Mouse (Mus musculus) hindbrain, postnatal 0 days (tissue): Measurements from ENCODE around the gene Snx19. TPM values are rescaled to one million over a fixed set of nuclear protein-coding genes. Genes with fewer than 3 reads are reported as not detected.
A peak's percentile ranks its signal among the peaks of the same experiment; 100 is the strongest.

ENCODE experiments used
- ATAC-seq: fragments of 200-750 bp; cut with Nextera tagmentation; 2 replicates; pipeline ENCODE4 v1.8.0; 2017; ENCODE audit warnings: mild to moderate bottlenecking, moderate TSS enrichment, moderate library complexity
- DNase-seq: peaks from one replicate; pipeline ENCODE4 v3.0.0-alpha.2; 2015; ENCODE audit warnings: low spot score
- H3K27ac ChIP-seq: fragments of 300-500 bp; sonication (generic); 2 replicates; pipeline ENCODE4 v1.5.1; 2014; ENCODE audit warnings: mild to moderate bottlenecking
- H3K27me3 ChIP-seq: fragments of 300-500 bp; sonication (generic); 2 replicates; pipeline ENCODE4 v1.6.1; 2014; ENCODE audit warnings: low read length, mixed read lengths; ENCODE audit not compliant: insufficient read depth
- H3K36me3 ChIP-seq: fragments of 300-500 bp; sonication (generic); 2 replicates; pipeline ENCODE4 v1.6.1; 2014; ENCODE audit warnings: low read length, mixed read lengths; ENCODE audit not compliant: insufficient read depth
- H3K4me1 ChIP-seq: fragments of 300-500 bp; sonication (generic); 2 replicates; pipeline ENCODE4 v1.6.1; 2014; ENCODE audit warnings: antibody characterized with exemption, low read length, mixed read lengths; ENCODE audit not compliant: insufficient read depth
- H3K4me2 ChIP-seq: fragments of 300-500 bp; sonication (generic); 2 replicates; pipeline ENCODE4 v1.6.1; 2014; ENCODE audit warnings: low read depth, mild to moderate bottlenecking, low read length, moderate library complexity, mixed read lengths
- H3K4me3 ChIP-seq: fragments of 300-500 bp; sonication (generic); 2 replicates; pipeline ENCODE4 v1.5.1; 2014; ENCODE audit warnings: low read length
- H3K9ac ChIP-seq: fragments of 300-500 bp; sonication (generic); replicated peaks from 2 replicates; pipeline ENCODE4 v1.6.1; 2014; ENCODE audit warnings: mild to moderate bottlenecking, low read length, moderate library complexity, mixed read lengths
- H3K9me3 ChIP-seq: fragments of 300-500 bp; sonication (generic); 2 replicates; pipeline ENCODE4 v1.6.1; 2016; ENCODE audit warnings: low read length, mixed read lengths
- CTCF ChIP-seq: IDR thresholded peaks from 2 replicates; pipeline ENCODE4 v1.5.1; 2016; ENCODE audit warnings: antibody characterized with exemption, control low read depth, low read depth
- WGBS: fragments of 180-500 bp; shearing (Covaris S2); extraction: QIAGEN DNeasy Blood & Tissue Kit; methylation state at CpG from one replicate; pipeline ENCODE4 v1.1.7; 2014; 5-methylcytosine and 5-hydroxymethylcytosine counted together
- polyA plus RNA-seq: library from polyadenylated mRNA; unstranded; fragments of >200 nt; fragmentation: Nextera tagmentation; extraction: Ambion mirVana; gene quantifications from 2 replicates; pipeline ENCODE4 v1.2.1, GENCODE M21; 2015
- total RNA-seq: library from RNA; depleted of rRNA; stranded (reverse); fragments of >200 nt; gene quantifications from 2 replicates; pipeline ENCODE4 v1.2.3, GENCODE M21; 2014; rRNA removed

The Snx19 gene
- total RNA-seq: 28.6 and 30.8 TPM in 2 replicates
- polyA plus RNA-seq: 18.1 and 18.4 TPM in 2 replicates

DNA sequence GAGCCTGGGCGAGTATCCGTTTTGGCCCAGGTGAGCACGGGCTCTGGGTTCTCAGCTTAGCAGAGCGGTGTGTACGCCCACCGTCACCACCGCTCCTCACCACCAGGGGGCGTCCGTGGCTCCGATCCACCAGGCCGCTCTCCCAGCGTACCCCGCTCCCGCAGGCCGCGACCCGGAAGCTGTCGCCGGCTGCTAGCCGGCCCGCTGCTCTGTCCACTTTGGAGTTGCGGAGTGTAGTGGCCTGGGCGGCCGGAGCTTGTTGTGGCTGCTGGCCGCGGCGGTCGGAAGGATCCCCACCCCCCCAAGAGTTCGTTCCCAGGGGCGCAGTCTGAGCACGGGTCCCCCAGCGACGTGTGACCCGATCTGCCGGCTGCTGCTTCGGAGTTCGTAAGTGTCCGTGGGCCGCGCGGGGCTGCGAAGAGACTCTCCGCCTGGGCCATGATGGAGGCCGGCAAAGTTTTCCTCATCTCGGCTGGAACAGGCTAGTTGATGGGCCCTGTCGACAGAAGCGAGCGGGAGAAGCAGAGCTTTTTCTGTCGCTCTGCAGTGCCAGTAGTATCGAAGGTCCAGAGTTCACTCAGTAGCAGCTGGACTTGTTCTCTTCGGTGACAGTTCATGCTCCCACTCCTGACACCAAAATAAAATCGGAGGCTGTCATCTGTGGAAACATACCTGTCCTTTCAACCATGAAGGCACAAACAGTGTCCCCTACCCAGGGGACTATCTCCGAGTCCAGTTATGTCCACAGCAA is at the start of gene Snx19:
Snx19 (plus strand) TSS at position 227 of the 751 bp plus-strand sequence.
- Histone ChIP-seq H3K27me3 (no peaks in the 10 kb centered on the region), H3K9me3 (no peaks in the 10 kb centered on the region), H3K4me2 (peak within 1 kb of the TSS; percentile 80), H3K4me3 (peak within 1 kb of the TSS; percentile 64), H3K9ac (peak within 1 kb of the TSS; percentile 74), H3K36me3 (0 out of 2 replicates have a peak, but pooled peaks cover 1% of the 10 kb centered on the region), H3K27ac (peak within 1 kb of the TSS; percentile 60; the same call in 1 of the 2 replicates), H3K4me1 (peaks cover 28% of the 10 kb centered on the region)
- peak; percentile 88 for TF ChIP-seq CTCF
- 3% methylated on average over 53 of the region's 53 CpGs for WGBS
- ATAC-seq: peak; percentile 96
- DNase-seq: peak; percentile 93

DNA sequence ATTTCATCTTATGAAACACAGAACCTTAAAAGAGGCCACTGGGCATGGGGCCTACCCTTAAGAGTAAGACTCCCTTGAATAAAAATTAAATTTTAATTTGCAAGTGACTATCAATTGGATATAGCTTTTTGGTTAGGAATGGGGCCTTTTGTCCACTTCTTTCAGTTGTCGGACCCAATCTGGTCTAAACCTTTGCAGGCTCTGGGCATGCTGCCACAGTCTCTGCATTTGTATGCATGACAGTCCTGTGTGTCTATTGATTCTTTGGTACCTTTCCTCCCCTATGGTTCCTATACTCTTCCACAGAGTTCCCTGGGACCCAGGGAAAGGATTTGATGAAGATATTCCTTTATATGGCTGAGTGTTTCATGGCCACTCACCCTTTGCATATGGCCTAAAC is 26.1 kb upstream of the Snx19 start:
- no peak for TF ChIP-seq CTCF
- Histone ChIP-seq H3K4me2 (no peak overlapping the region), H3K27ac (no peak overlapping the region), H3K4me1 (no peaks in the 10 kb centered on the region), H3K27me3 (no peaks in the 10 kb centered on the region), H3K36me3 (no peaks in the 10 kb centered on the region), H3K4me3 (no peak overlapping the region), H3K9ac (no peak overlapping the region), H3K9me3 (no peaks in the 10 kb centered on the region)
- ATAC-seq (no peak), DNase-seq (peak; percentile 23)
- 55% methylated on average over 1 of the region's 1 CpGs for WGBS

DNA sequence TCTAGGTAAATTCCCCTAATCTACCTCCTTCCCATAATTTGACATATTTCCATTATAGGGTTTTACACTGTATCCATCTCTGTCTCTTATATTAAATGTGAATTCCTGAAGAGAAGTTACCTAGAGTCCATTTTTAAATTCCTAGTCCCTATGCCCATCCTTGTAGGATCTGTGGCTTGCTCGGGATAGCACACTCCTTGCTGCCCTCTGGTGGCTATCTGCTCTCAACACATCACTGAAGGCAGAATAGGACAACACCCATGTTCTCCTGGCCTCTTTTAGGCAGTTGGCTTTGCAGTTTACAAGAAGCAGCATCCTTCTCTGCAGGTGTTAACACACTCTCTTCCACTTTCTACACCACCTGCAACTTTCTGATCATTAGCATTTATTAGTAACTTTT is 4.0 kb upstream of the Snx19 start:
- Histone ChIP-seq H3K9me3 (no peaks in the 10 kb centered on the region), H3K27me3 (no peaks in the 10 kb centered on the region), H3K4me1 (peaks cover 11% of the 10 kb centered on the region; the same call in 1 of the 2 replicates), H3K9ac (no peak overlapping the region), H3K4me2 (no peak overlapping the region), H3K36me3 (no peaks in the 10 kb centered on the region), H3K4me3 (no peak overlapping the region), H3K27ac (no peak overlapping the region)
- TF ChIP-seq CTCF: peak; percentile 95
- ATAC-seq: no peak
- peak; percentile 82 for DNase-seq
- 0% methylated on average over 1 of the region's 1 CpGs for WGBS

GRCm38 (mm10) chr9:30425178-30425577 is 1.7 kb upstream of the Snx19 start:
- WGBS: 79% methylated on average over 7 of the region's 7 CpGs
- Histone ChIP-seq H3K4me1 (peaks cover 26% of the 10 kb centered on the region), H3K27ac (no peak overlapping the region), H3K4me3 (no peak overlapping the region), H3K27me3 (no peaks in the 10 kb centered on the region), H3K9me3 (no peaks in the 10 kb centered on the region), H3K9ac (no peak overlapping the region), H3K36me3 (no peaks in the 10 kb centered on the region), H3K4me2 (no peak overlapping the region)
- DNase-seq (peak; percentile 45), ATAC-seq (0 out of 2 replicates have a peak, but pooled peaks have one; percentile 9)
- TF ChIP-seq CTCF: no peak

DNA sequence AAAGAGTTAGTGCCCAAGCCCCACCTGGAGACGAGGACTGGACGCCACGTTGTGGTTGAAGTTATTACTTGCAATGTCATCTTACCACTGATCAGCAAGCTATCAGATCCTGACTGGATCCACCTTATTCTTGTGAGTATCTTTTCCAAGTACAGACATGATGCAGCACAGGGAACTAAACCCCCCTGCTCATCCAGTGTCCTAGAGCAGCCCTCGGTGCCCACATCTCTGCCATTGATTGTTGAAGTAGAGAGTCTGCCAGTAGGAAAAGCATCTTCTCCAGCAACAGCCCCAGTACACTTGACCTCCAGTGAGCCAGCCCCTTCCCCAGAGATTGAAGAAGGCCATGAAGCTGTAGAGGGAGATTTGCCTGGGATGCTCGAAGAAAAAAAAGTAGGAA is 1.3 kb downstream of the Snx19 start:
- no peak overlapping the region for H3K9ac ChIP-seq
- H3K4me1 ChIP-seq: peaks cover 28% of the 10 kb centered on the region
- ATAC-seq (no peak), DNase-seq (no peak)
- no peak overlapping the region for H3K4me3 ChIP-seq
- 88% methylated on average over 5 of the region's 5 CpGs for WGBS
- TF ChIP-seq CTCF: no peak
- peaks cover 13% of the 10 kb centered on the region for H3K36me3 ChIP-seq
- H3K27me3 ChIP-seq: no peaks in the 10 kb centered on the region
- peak overlapping the region; percentile 80 for H3K4me2 ChIP-seq
- no peak overlapping the region for H3K27ac ChIP-seq
- no peaks in the 10 kb centered on the region for H3K9me3 ChIP-seq

- no peak overlapping the region for H3K4me3 ChIP-seq
- no peaks in the 10 kb centered on the region for H3K27me3 ChIP-seq
- DNase-seq: no peak
- H3K36me3 ChIP-seq: peaks cover 27% of the 10 kb centered on the region
- peaks cover 28% of the 10 kb centered on the region for H3K4me1 ChIP-seq
- H3K9me3 ChIP-seq: no peaks in the 10 kb centered on the region
- no peak for ATAC-seq
- WGBS: 82% methylated on average over 5 of the region's 5 CpGs
- no peak overlapping the region for H3K4me2 ChIP-seq
- 0 out of 2 replicates have a peak, but pooled peaks have one; percentile 3 for TF ChIP-seq CTCF
- no peak overlapping the region for H3K27ac ChIP-seq
- H3K9ac ChIP-seq: no peak overlapping the region
Measured at GRCm38 (mm10) chr9:30430447-30430846, 3.5 kb downstream of the Snx19 start.

DNA sequence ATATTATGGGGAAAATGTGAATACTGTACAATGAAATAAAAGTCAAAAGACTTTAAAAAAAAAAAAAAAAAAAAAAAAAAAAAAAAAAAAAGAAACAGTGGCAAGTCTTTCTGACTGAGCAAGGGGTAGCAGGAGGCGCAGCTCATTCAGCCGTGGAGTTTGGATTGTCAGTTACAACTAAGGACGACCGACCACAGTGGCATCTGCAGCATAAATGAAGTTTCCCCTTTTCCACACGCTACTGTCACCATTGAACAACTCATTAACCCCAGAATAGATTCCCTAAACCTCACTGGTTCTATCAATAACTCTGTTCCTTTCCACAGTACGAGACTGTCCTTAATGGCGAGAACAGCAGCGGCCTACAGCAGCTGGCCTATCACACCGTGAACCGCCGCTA is 5.0 kb downstream of the Snx19 start:
- Histone ChIP-seq H3K4me1 (peaks cover 24% of the 10 kb centered on the region), H3K4me3 (no peak overlapping the region), H3K27ac (no peak overlapping the region), H3K36me3 (peaks cover 41% of the 10 kb centered on the region), H3K9ac (no peak overlapping the region), H3K27me3 (no peaks in the 10 kb centered on the region), H3K4me2 (no peak overlapping the region), H3K9me3 (no peaks in the 10 kb centered on the region)
- no peak for ATAC-seq
- no peak for DNase-seq
- 84% methylated on average over 11 of the region's 11 CpGs for WGBS
- no peak for TF ChIP-seq CTCF
